Mouse (Mus musculus) MEL (cell line): ENCODE data around the gene Ddx21.
A peak's percentile ranks its signal among the peaks of the same experiment; 100 is the strongest.

ENCODE experiments used
- CTCF ChIP-seq, 3 experiments: IDR thresholded peaks in 2 of 3; conservative IDR thresholded peaks in 1 of 3; 2 replicates each; pipeline ENCODE4 v1.5.1; 2011 to 2012; ENCODE audit warnings: low read length in 3 of 3, low read depth in 2 of 3, mild to moderate bottlenecking in 2 of 3, improper control_type of control experiment in 1 of 3, inconsistent platforms in 1 of 3, mixed read lengths in 1 of 3, moderate library complexity in 1 of 3; ENCODE audit not compliant: control insufficient read depth in 1 of 3, insufficient read depth in 1 of 3, poor library complexity in 1 of 3, severe bottlenecking in 1 of 3
- HCFC1 ChIP-seq: IDR thresholded peaks from 2 replicates; pipeline ENCODE4 v1.6.1; 2012; ENCODE audit warnings: low read depth, mild to moderate bottlenecking, inconsistent platforms, low read length, improper control_type of control experiment, moderate library complexity
- POLR2A ChIP-seq, 2 experiments: IDR thresholded peaks; 2 replicates each; pipeline ENCODE4 v1.6.1; 2011 to 2012; ENCODE audit warnings: low read length in 2 of 2, mild to moderate bottlenecking in 2 of 2, control low read depth in 1 of 2, improper control_type of control experiment in 1 of 2, low read depth in 1 of 2, moderate library complexity in 1 of 2; ENCODE audit not compliant: control insufficient read depth in 1 of 2, insufficient read depth in 1 of 2, poor library complexity in 1 of 2
- ZC3H11A ChIP-seq: IDR thresholded peaks from 2 replicates; pipeline ENCODE4 v1.6.1; 2012; ENCODE audit warnings: low read depth, mild to moderate bottlenecking, inconsistent platforms, low read length, improper control_type of control experiment
- ZNF384 ChIP-seq: IDR thresholded peaks from 2 replicates; pipeline ENCODE4 v1.6.1; 2012; ENCODE audit warnings: low read depth, mild to moderate bottlenecking, inconsistent platforms, low read length, improper control_type of control experiment

- no peak for TF ChIP-seq HCFC1
- no peak for TF ChIP-seq CTCF (IDR thresholded peaks at IDR 0.05 in 2 of 3, conservative IDR thresholded peaks at IDR 0.05 in 1 of 3; ENCODE audit: control insufficient read depth in 1 of 3, insufficient read depth in 1 of 3, low read depth in 2 of 3, low read length in 3 of 3, poor library complexity in 1 of 3, severe bottlenecking in 1 of 3)
- no peak for TF ChIP-seq ZC3H11A
- 0 out of 4 replicates have a peak, but pooled peaks of 1 of the 2 experiments have one; percentile 21 for TF ChIP-seq POLR2A (IDR thresholded peaks at IDR 0.05; ENCODE audit: control insufficient read depth in 1 of 2, insufficient read depth in 1 of 2, low read depth in 1 of 2, low read length in 2 of 2, poor library complexity in 1 of 2)
- no peak for TF ChIP-seq ZNF384
These were observed 859 bp downstream of the Ddx21 start for GRCm38 (mm10) chr10:62601053-62601791.
